Mouse (Mus musculus): Measurements from ENCODE around the gene Asxl2.

Gene Asxl2

GRCm38 (mm10) chr12:3546121-3546658 is 119.5 kb downstream of the Asxl2 start:
- no peak for DNase-seq (ENCODE audit: low spot score)

GRCm38 (mm10) chr12:3546781-3547180 is 120.1 kb downstream of the Asxl2 start:
- no peak for DNase-seq (ENCODE audit: low spot score)

- no peak for DNase-seq (ENCODE audit: low spot score)
Observed at GRCm38 (mm10) chr12:3547506-3547905, 120.8 kb downstream of the Asxl2 start.

GRCm38 (mm10) chr12:3547911-3548310 is 121.3 kb downstream of the Asxl2 start:
- DNase-seq (ENCODE audit: low spot score) = no peak

- peak; percentile 35 for DNase-seq (ENCODE audit: low spot score)
Observed at GRCm38 (mm10) chr12:3548582-3549211, 122.0 kb downstream of the Asxl2 start.

- no peak for DNase-seq (ENCODE audit: low spot score)
Observed at GRCm38 (mm10) chr12:3550280-3550679, 123.6 kb downstream of the Asxl2 start.

Measured in MN1 (cell line).